Mouse (Mus musculus) thymus, adult 18-20 months (tissue): ENCODE results near the gene Agap1.

Source experiments
- DNase-seq, 2 experiments: peaks; one replicate each; pipeline ENCODE4 v3.0.0; 2022; ENCODE audit warnings: mixed read lengths in 2 of 2

Agap1 gene

DNA sequence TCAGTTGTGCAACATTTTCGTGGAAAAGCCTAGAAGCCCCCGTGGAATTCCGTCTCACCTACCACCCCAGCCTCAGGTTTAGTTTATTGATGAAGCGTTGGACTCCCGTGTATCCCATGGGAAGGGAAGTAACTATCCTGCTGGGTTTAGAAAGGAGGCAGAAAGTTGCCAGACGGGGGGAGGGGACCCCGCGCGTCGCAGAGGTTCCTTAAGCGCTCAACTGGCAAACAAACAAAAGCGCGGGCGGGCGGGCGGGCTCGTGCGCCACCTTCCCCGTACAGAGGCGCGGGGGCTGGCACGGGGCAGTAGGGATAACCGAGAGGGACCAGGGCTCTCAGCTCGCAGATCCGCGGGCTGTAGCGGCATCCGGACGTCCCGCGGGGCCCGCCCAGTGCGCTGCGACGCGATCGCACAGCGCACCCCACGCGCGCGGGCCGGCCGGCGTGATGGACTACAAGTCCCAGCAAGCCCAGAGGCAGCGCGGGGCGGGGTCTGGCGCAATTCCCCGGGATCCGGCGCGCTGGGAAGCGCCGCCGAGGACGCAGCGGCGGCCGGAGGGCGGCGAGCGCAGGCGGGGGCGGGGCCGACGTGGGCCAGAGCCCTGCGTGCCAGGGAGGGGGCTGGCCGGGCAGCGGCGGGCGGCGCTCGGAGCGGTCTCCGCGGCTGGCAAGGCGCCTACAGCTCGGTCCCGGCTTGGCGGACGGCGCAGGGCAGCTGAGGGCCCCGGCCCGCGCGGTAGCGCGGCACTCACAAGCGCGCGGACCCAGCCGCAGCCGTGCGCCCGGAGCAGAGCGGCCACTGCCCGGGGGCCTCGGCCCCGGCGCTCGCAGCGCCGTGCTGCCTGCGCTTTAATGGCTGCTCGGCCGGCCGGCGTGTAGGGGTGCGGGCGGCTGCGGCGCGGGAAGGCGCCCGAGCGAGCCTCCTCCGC, at the start of gene Agap1:
Gene Agap1 (plus strand): TSS at position 611 of the 928 bp plus-strand sequence.
- DNase-seq: peak; percentile 31 to 38

DNA sequence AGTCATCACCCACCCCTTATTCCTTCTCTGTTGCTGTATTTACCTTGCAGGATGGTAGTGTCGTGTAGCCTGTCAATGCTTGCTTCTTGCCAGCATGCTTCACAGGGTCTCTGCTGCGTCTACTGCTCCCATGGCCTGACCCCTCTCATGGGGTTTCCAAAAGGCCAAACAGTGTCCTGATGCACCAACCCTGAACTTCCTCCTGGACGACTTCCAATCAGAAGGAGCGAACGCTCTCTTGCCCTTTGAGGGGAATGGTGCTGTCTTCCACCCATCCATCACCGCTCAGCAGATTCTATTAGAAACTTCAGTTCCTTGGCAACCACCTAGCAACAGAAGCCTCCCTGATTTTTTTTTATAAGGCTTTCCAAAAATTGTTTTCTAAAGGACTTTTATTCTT, 48.6 kb upstream of the Agap1 start:
- no peak for DNase-seq

DNA sequence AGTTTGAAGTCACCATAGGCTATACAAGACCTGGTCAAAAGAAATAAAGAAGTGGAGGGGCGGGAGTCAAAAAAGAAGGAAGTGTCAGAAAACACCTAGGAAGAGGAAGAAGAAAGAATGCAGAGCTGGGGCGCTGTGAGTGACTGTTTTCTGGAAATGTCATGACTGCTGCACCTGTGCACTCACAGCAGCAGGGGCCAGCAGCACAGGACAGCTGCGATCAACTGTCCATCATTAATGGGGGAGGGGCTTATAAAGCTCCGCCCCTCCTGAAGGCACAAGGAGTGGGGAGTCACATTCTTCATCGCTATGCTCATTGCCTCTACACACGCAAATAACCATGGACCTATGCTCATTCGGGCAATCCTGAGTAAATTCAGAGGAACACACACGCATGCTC, 46.6 kb upstream of the Agap1 start:
- DNase-seq: no peak

DNA sequence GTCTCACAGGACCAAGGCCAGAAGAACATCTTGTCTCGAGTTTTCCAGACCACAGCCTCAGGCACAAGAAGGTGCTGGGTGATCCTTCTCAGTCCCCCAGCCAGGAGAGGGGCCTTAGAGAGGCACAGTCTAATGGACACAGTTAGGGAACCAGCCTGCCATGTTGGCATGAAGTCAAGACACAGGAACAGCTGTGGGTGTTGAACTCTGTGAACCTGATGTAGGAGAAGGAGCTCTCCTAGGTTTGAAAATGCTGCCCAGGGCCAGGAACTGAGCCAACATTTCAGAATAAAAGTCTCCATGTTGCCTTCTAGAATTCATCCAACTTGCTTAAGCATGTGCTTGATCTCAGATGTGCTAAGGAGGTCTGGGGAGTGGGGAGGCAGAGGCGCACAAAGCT, 41.5 kb upstream of the Agap1 start:
- no peak for DNase-seq

DNA sequence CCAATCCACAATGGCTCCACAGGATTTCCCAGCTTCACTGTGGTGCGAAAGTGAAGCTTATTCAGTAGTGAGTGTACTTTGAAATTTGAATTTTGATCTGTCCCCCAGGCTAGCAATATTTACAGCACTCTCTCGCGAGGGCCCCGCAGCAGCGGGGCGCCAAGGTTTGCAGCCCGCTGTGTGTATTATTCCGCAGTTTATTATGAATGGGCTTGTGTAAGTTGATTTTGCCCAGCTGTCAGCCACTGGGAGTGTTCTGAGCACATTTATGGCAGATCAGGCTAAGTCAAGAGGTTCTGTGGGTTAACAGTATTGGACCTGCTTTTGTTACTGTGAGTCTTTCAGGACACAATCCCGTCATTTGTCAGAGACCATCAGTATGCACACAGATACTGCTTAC, 40.0 kb upstream of the Agap1 start:
- no peak for DNase-seq

DNA sequence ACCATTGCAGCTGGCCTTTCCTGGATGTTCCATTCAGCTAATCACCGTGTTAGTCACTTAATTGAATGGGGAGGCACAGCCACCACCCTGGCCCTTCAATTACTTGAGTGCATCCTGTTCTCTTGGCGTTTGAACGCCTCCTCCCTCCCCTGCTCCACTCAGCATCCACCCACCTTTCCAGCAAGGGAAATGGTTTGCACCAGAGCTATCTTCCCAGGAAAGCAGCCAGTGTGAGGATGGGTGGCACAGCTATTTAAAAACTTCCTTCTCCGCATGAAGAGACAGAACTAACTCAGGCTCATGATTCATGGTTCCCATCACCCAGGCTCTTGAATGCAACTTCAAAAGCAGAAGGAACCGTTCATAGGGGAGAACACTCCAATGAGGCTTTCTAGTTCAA, 37.7 kb upstream of the Agap1 start:
- no peak for DNase-seq

DNA sequence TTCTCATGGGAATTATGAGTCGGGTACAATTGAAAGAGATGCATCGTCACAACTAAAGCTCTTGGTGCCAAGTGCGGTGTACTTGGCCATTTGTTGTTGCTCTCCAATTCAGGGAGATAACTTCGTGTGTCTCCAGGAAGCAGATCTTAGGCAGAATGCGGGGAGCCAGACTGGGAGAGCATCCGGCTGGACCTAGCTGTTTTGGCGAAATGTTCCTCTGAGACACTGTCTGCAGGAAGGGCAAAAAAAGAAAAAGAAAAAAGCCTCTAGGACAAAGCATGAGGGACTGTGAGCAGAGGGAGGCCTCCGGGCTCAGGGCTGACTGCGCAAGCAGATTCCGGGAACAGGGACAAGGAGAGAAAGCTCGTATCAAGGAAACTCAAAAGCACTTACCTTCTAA, 34.0 kb upstream of the Agap1 start:
- no peak for DNase-seq

DNA sequence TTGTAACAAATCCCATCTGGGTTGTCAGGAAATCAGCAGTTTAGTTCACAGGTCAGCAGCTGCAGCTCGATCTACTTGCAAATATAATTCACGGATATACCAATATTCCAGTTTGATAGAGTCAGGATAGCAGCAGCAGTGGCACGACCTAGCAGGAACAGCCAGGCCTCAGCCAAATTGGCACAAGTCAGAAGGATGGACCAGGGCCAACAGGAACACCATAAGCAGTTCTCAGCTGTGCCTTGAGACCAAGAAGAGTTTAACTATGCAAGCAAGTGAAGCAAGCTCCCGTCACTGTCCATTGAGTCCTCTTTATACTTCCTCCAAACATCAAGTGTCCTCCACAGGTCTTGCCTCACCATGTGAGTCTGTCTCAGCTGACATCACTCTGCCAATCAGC, 33.2 kb upstream of the Agap1 start:
- no peak for DNase-seq

DNA sequence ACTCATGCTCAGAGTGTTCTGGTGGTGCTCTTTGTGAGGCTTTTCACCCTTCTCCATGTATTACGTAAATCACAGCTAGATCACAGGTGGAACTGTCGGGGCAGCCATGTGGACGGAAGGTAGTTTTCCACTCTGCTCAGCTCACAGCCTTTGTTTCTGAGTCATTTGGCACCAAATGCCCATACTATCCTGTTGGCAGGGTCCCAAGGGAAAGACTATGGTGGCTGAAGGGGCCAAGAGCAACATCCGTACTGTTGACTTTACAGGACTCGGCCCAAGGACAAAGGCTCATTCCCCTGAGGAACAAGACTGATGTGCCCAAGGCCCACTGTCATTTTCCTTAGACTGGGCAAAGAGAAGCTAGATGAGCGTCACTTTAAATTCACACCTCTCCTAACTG, 30.0 kb upstream of the Agap1 start:
- DNase-seq: no peak

DNA sequence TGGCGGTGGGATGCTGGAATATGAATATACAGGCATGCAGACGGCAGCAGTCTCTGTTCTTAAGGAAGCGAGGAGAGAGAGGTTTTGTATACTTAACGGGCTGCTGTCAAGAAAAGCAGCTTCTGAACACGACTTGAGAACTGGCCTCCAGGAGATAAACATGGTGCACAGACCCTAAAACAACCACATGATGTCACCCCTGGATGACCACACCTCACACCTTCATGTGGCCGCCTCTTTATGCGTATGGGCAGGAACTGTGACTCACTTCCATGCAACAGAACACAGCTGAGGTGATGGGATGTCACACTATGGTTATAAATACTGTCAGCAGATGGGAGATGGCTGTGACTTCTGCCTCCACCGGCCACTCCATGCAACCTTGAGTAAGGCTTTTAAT, 28.5 kb upstream of the Agap1 start:
- no peak for DNase-seq

DNA sequence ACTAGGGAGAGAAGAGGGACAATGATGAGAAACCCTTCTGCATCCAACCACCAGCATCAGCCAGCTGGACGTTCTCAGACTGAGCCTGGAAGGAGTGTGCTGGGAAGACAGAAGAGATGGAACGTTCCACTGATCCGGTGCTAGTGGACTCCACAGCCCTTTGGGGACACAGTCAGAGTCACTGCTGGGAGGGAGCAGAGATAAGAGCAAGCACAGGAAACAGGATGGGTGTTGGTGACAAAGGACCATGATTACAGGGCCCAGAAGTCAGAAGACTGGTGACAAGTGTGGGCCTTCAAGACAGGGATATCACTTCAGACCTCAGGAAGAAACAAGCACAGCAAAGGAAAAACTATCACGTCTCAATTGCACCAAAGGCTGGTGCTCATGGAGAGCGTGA, 25.9 kb upstream of the Agap1 start:
- no peak for DNase-seq

DNA sequence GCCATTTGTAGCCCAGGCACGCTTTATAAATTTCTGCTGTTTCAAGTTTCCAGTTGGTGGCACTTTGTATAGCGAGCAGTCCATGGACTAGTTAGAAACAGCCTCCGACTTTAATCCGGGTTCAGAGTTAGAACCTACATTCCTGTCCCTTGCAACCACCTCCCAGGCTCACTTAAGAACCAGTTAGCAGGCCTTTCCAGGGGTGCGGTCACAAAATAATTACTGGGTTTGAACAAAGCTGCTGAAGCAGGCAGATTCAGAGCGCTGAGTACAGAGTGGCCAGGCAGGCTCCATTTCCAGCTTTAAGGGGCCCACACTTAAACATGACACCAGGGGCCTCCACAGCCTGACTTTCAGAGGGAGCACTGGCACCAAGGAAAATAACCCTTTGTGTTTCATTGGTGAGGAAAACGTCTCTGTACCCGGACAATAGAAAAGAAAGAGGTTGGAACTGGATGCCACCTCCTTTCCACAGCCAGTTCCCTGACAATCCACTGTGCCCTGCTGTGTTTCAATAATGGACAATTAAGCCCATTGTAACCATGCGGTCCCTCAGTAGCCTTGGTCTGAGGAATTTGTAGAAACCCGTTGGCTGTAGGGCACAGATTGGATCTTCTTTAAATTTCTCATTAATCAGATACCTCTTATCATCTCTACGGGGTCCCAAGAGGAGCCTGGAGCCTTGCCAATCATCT, 24.5 kb upstream of the Agap1 start:
- no peak for DNase-seq

DNA sequence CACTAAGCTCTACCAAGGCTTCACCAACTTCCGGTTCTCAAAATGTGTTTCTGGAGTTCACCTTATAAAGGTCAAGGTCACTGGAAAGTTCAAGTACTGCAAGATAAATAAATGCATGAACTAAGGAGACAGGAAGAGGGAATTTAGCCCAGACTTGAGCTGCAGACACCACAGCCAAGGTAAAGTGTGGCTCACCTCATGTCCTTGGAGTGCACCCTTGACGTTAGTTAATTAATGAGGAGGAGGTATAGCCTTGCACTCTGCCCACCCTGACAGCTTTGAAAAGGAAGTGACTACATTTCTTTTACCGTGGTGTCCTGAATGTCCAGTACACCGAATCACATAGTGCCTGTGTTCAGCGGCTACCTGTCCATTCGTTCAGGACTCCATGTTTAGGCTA, 15.3 kb upstream of the Agap1 start:
- no peak for DNase-seq

DNA sequence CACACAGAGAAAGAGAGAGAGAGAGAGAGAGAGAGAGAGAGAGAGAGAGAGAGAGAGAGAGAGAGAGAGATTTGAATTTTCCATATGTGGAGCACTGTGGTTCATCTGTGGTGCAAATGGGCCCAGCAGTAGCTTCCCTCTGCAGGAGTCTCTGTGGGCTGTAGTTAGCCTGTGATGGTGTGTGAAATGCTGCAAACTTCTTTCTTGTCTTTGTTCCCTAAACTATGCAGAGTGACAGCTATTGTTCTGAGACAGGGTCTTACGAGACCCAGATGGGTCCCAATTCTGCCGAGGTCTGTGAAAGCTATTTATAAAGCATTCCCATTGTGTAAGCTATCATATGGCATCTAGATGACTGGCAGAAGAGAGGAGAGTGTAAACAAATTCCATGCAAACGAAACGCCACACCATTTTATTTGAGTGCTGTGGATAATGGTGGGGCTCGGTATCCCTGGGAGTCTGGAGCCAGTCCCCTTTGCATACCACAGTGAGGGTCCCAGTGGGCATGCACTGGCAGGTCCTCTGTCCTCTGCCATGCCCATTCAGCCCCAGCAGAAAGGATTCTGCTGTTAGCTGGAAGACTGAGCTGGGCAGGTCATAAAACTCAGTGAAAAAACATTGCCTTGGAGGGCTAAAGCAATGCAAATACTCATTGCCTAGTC, 13.2 kb upstream of the Agap1 start:
- no peak for DNase-seq

DNA sequence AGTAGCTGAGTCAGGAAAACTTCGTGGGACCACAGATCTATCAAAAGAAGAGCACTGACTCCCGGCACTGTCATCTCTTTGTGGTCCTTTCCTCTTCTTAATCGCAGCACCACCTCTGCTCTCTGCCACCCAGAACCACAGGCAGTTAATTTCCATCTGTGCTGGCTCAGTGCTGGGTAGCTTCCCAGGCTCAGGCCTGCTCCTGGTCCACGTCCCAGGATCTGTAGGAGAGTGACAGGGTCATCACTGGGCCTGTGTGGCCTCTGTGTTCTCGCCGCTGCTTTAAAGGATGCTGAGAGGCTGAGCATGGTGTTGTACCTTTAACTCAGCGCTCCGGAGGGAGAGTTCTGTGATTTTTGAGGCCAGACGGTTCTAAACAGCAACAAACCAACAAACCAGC, 11.1 kb upstream of the Agap1 start:
- DNase-seq: no peak

DNA sequence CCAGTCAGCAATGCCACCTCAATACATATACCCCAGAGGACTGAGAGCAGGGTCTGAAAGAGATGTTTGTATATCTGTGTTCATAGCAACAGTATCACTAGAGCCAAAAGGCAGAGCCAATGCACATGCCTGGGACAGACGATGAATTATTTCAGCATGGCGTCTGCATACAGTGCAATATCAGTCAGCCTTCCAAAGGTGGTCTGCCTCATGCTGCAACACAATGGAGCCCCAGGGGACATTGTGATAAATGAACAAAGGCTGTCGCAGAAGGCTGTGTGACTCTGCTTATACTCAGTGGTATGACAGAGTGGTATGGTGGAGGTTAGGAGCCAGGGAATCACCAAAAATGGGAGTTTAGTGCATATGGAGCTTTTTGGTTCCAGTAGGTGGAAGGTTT, 10.6 kb upstream of the Agap1 start:
- no peak for DNase-seq

DNA sequence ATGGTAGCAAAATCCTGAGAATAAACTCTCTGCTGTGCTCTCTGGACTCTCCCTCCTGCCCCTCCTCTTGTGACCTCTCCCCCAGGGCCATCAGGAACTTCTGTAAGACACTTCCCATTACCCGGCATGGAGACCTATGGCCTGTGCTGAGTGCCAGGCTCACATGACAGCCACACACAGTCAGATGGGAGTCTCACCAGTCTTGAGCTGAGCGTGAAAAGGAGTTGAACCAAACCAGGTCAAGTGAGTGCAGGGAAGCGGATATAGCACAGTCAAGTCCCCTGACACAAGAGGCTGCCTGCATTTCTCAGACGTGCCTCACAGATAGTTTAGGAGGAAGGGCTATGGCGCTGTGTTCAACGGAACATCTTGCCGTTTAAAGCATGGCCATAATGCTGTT, 4.5 kb upstream of the Agap1 start:
- DNase-seq: no peak

DNA sequence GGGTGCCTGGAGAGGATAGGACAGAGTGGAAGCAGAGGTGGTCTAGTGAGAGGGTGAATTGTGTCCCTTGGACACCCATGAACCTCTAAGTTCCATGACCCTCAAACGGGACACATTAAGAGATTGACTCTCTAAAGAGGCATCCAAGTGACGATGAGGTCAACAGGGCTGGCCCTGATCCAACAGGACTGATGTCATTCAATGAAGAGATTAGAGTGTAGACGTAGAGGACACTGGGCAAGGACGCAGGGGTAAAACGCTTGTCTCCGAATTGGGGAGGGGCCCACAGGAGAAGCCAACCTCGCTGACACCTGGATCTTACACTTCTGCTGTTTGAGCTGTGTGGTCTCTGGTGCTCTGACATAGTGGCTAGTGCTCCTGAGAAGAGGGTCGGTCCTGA, 2.5 kb upstream of the Agap1 start:
- DNase-seq: no peak

DNA sequence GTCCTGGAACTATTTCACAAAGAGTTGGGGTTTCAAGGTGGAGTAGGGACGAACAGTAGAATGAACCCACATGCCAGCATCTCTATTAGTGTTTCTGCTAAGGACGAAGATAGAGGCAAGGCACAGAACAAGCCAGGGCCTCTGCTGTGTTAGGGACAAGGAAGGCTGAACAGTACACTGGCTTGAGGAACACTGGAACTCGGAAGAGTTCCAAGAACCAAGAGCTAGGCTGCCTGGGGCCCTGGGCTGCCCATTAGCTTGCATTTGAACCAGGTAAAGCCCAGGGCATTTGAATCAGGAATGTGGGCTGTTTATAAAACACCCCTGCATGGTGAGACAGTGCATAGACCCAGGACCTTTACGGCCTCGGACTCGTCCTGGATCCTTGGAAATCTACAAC, 940 bp upstream of the Agap1 start:
- DNase-seq: no peak

DNA sequence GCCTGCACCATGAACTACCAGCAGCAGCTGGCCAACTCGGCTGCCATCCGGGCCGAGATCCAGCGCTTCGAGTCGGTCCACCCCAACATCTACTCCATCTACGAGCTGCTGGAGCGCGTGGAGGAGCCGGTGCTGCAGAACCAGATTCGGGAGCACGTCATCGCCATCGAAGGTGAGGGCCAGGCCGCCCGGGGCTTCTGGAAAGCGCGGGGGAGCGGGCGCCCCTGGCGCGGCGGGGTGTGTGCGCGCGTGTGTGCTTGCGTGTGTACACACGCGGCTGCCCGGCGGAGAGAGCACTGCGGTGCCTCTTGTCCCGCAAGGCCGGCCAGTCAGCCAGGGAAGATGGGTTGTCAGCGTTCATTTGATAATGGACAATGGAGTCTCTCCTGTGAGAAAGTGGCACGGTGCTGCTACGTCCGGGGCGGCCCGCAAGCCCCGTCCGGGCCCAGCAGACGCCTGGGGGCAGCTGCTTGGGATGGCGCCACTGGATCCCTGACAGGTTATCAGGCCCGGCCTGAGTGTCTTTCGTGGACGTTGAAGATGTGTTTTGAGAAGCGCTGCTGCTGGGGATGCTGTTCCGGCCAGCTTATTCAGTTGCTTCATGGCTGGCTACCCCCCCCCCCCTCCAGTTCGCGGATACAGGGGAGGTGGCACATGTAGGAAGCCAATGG, 950 bp downstream of the Agap1 start:
- no peak for DNase-seq

DNA sequence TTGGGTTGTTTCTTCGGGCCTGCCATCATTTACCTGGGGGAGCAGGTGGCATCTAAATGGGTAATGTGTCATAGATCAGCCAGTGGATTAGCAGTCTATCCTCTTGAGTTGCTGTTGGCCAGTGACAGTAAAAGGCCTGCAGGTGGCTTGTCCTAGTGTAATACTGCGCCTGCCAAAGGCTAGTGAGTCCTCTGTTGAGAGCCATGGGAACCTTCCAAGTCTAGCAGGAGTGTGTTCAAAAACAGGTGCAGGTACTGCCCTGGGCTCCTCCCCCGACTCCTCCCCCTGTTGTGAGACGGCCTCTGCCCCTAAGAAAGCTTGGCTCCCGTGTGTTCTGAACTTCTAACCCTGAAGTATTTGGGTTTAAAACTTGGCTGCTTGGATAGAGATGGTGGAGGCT, 1.9 kb downstream of the Agap1 start:
- DNase-seq: no peak

DNA sequence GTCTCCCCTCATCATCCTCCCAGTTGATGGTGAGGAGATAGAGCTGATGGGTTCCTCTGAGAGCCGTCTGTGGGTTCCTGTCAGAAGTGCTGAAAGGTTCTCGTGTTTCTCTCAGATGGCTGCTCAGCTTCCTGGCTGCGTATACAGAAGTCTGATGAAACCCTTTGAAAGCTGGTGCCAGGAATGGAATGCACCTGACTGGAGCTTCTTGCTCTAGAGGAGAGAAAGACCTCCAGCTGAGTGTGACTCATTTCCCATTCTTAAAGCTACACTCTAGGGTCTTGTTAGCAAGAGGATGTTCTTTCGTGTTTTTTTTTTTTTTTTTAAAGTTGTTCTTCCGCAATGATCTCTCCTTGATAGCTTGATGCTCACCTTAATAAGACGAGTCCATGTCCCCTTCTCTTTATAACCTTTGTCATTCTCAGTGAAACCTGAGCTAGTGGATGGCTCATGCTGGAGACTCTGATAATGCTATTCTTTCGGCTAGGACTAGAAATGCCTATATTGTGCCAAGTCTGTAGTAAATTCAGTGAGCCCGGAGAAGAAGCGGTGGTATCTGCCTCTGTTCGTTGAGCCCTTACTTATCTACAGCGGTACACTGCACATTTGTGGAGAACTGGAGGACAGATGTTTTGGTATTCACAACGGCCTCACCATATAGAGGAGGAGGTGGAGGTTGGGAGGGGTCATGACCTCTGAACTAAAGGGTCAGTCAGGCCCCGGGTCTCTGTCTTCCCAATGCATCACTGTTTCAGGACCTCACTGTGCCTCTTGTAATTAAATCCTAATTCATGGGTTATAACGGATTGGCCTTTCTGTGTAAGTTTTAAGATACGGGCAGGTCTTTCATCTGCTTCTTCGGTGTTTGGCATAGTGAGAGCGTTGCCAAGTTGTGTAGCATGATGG, 2.8 kb downstream of the Agap1 start:
- DNase-seq: no peak
